Mouse (Mus musculus) bone marrow, adult 2 months (tissue): ENCODE data around the gene Nr3c2.

Source experiments
- CTCF ChIP-seq: fragments of 200-500 bp; IDR thresholded peaks from 2 replicates; pipeline ENCODE4 v1.5.1; 2011; ENCODE audit warnings: low read length, control low read depth; ENCODE audit not compliant: control insufficient read depth, insufficient read depth
- POLR2A ChIP-seq: fragments of 200-500 bp; IDR thresholded peaks from 2 replicates; pipeline ENCODE4 v1.6.1; 2011; ENCODE audit warnings: low read depth, mild to moderate bottlenecking, control low read depth, low read length, borderline replicate concordance; ENCODE audit not compliant: control insufficient read depth

DNA sequence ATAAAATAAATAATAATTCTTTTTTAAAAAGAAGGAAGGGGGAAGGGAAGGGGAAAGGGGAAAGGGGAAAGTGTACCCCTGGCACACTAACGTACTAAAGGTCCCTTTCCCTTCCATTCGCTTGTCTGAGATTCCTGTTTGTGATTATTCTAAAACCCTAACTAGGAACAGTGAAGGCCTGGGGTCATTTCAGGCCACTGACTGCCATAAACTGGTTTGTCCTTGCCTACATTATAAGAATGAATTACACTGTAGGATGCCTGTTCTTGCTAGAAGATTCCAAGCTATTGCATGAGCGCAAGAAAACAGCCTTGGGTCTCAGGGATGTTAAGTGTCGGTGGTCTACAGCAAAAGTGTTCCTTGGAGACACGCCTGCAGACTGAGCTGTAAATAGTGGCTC is 355.2 kb downstream of the Nr3c2 start:
- no peak for TF ChIP-seq POLR2A
- TF ChIP-seq CTCF: no peak
